Mouse (Mus musculus): ENCODE results near the gene Dapl1.

- no peak for TF ChIP-seq POLR2A (IDR thresholded peaks at IDR 0.05; ENCODE audit: control insufficient read depth, low read depth, low read length)
- TF ChIP-seq CTCF (IDR thresholded peaks at IDR 0.05; ENCODE audit: control insufficient read depth, insufficient read depth, insufficient replicate concordance, low read depth, low read length), result no peak
Measured at GRCm38 (mm10) chr2:59448516-59448915, 35.9 kb upstream of the Dapl1 start.
